21 mouse cellular contexts compared by ENCODE assay signal in the genomic region with DNA sequence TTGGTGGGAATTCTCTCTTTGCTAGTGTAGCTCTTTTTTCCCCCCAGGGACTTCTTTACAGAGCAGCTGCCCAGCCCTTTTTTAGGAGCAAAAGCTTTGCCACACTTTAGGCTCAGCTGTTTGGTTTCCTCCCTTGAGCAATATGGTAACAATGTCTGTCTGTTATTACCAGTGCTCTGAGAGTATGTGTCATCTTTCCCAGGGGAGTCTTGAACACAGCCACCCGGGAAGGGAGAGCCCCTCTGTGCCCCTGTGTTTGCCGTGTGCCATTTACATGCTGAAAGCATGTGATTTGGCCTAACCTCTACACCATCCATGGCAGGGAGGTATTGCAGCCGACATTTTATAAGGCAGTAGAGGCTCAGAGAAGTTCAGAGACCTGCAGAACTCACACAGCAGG. TPM values are rescaled to one million over a fixed set of nuclear protein-coding genes. Genes with fewer than 3 reads are reported as not detected.
DNase-seq lines count a peak whose midpoint lies in the region; ATAC-seq and TF ChIP-seq lines count a peak whose summit lies in the region.
"Had no signal": no experiment of that assay in that cellular context is flagged by ENCODE, and none has a peak within 500 bp of the region (broad histone marks: within the 10 kb centered on the region; RNA-seq: fewer than 3 reads in every experiment).

No protein-coding gene starts in this region.

- no peaks in the 10 kb centered on the region for H3K9me3 ChIP-seq in intestine, embryonic 15.5 days
- H3K9me3 ChIP-seq in intestine, postnatal 0 days (ENCODE audit: control insufficient read depth), result no peaks in the 10 kb centered on the region
- H3K9me3 ChIP-seq in liver, embryonic 13.5 days (replicated peaks), result no peaks in the 10 kb centered on the region

- H3K9ac ChIP-seq in intestine, embryonic 15.5 days, result no peak overlapping the region
- H3K9ac ChIP-seq in intestine, postnatal 0 days (ENCODE audit: low read depth, low read length), result no peak overlapping the region
- no peak overlapping the region for H3K9ac ChIP-seq in liver, embryonic 13.5 days

- 0 out of 2 replicates have a peak, but pooled peaks have one; percentile 9 for ATAC-seq in intestine, embryonic 15.5 days
- ATAC-seq in intestine, postnatal 0 days, result no peak
- ATAC-seq in liver, embryonic 13.5 days (ENCODE audit: low read depth), result no peak
- ATAC-seq: activated CD4-positive, CD25-positive, alpha-beta regulatory T cell, adult 4 months; forebrain, embryonic 14.5 days; hindbrain, embryonic 16.5 days had no signal

- no peak for TF ChIP-seq CTCF in intestine, postnatal 0 days (IDR thresholded peaks at IDR 0.05; ENCODE audit: low read depth)

- no peaks in the 10 kb centered on the region for H3K36me3 ChIP-seq in intestine, embryonic 15.5 days
- no peaks in the 10 kb centered on the region for H3K36me3 ChIP-seq in intestine, postnatal 0 days (ENCODE audit: control insufficient read depth, insufficient read depth)
- no peaks in the 10 kb centered on the region for H3K36me3 ChIP-seq in liver, embryonic 13.5 days

- H3K4me1 ChIP-seq in intestine, embryonic 15.5 days (replicated peaks), result peaks cover 11% of the 10 kb centered on the region; the same call in 1 of the 2 replicates
- H3K4me1 ChIP-seq in intestine, postnatal 0 days (replicated peaks; ENCODE audit: control insufficient read depth, insufficient read depth, low read length), result no peaks in the 10 kb centered on the region
- H3K4me1 ChIP-seq in liver, embryonic 13.5 days (replicated peaks), result peaks cover 10% of the 10 kb centered on the region; the same call in 1 of the 2 replicates

- 68% methylated on average over 3 of the region's 3 CpGs for WGBS in intestine, embryonic 15.5 days
- 66% methylated on average over 3 of the region's 3 CpGs for WGBS in intestine, postnatal 0 days
- 66% methylated on average over 3 of the region's 3 CpGs for WGBS in liver, embryonic 13.5 days (ENCODE audit: insufficient replicate concordance)

- H3K4me3 ChIP-seq in intestine, embryonic 15.5 days (replicated peaks), result no peak overlapping the region
- no peak overlapping the region for H3K4me3 ChIP-seq in intestine, postnatal 0 days (ENCODE audit: low read depth, low read length)
- H3K4me3 ChIP-seq in liver, embryonic 13.5 days (replicated peaks), result no peak overlapping the region
- H3K4me3 ChIP-seq: erythroblast, embryonic 14.5 days; layer of hippocampus, adult 2 months had no signal

- DNase-seq in 3134 (ENCODE audit: extremely low read depth, insufficient read length, low spot score) (peak; percentile 34), adipocyte (ENCODE audit: low spot score) (peak; percentile 32)
- DNase-seq in liver, embryonic 13.5 days, result no peak
- DNase-seq in heart, adult 18-20 months, result no peak
- no peak for DNase-seq in gastrocnemius, adult 18-20 months (ENCODE audit: low spot score)
- no peak for DNase-seq in yolk sac, embryonic 10.5 days (ENCODE audit: low spot score)
- DNase-seq: adrenal gland, postnatal 14 days; cerebellum, adult 8-10 months; gastrocnemius, postnatal 10 days; lung, adult 18-20 months; lung, postnatal 10 days; thymus, postnatal 25 days had no signal

- no peak overlapping the region for H3K4me2 ChIP-seq in intestine, embryonic 15.5 days (replicated peaks)
- no peak overlapping the region for H3K4me2 ChIP-seq in intestine, postnatal 0 days (replicated peaks; ENCODE audit: low read depth)
- H3K4me2 ChIP-seq in liver, embryonic 13.5 days, result no peak overlapping the region
- H3K4me2 ChIP-seq: heart, embryonic 11.5 days; midbrain, embryonic 11.5 days had no signal

- no peak overlapping the region for H3K27ac ChIP-seq in intestine, embryonic 15.5 days
- H3K27ac ChIP-seq in intestine, postnatal 0 days (ENCODE audit: low read depth, low read length), result no peak overlapping the region
- H3K27ac ChIP-seq in liver, embryonic 13.5 days, result peak overlapping the region; percentile 53; the same call in 1 of the 2 replicates
- H3K27ac ChIP-seq: layer of hippocampus, adult 2 months had no signal

- no peaks in the 10 kb centered on the region for H3K27me3 ChIP-seq in intestine, embryonic 15.5 days (replicated peaks)
- no peaks in the 10 kb centered on the region for H3K27me3 ChIP-seq in intestine, postnatal 0 days (replicated peaks; ENCODE audit: control insufficient read depth, insufficient read depth, low read length)
- H3K27me3 ChIP-seq in liver, embryonic 13.5 days, result no peaks in the 10 kb centered on the region

RNA-seq across cellular contexts. Expression of a gene that starts 29.4 kb away (rescaled TPM):
- polyA plus RNA-seq in intestine, embryonic 15.5 days (2015; fragmentation: Nextera tagmentation; extraction: Ambion mirVana), result 106 and 115 TPM in 2 replicates
- 65.7 and 67.7 TPM in 2 replicates for polyA plus RNA-seq in intestine, postnatal 0 days (2015; fragmentation: Nextera tagmentation; extraction: Ambion mirVana)
- 67.9 and 78.2 TPM in 2 replicates for polyA plus RNA-seq in liver, embryonic 13.5 days (2015; fragmentation: Nextera tagmentation; extraction: Ambion mirVana)
- 10 to 100 TPM; 52.4 to 56.4 TPM for total RNA-seq in heart, adult 18-20 months (2021)
- total RNA-seq in gastrocnemius, adult 18-20 months (2021), result 10 to 100 TPM; 52.6 to 65.1 TPM

RNA-seq across cellular contexts. Expression of a gene that starts 40.5 kb away (rescaled TPM):
- 37.9 and 42.7 TPM in 2 replicates for polyA plus RNA-seq in intestine, embryonic 15.5 days (2015; fragmentation: Nextera tagmentation; extraction: Ambion mirVana)
- 19.8 and 20.2 TPM in 2 replicates for polyA plus RNA-seq in intestine, postnatal 0 days (2015; fragmentation: Nextera tagmentation; extraction: Ambion mirVana)
- 36.1 and 43.5 TPM in 2 replicates for polyA plus RNA-seq in liver, embryonic 13.5 days (2015; fragmentation: Nextera tagmentation; extraction: Ambion mirVana)
- total RNA-seq in heart, adult 18-20 months (2021), result 10 to 100 TPM; 13.0 to 14.5 TPM
- 10 to 100 TPM; 34.2 to 37.9 TPM for total RNA-seq in gastrocnemius, adult 18-20 months (2021)

Comparison
In these comparisons a context has a peak if more than half of its experiments do, and no peak if none do; other contexts are left out.
1. DNase-seq: peak in 3134 (single experiment) and adipocyte (single experiment); none in liver, embryonic 13.5 days (single experiment), heart, adult 18-20 months (0 of 2), gastrocnemius, adult 18-20 months (single experiment) and yolk sac, embryonic 10.5 days (single experiment).